Mouse (Mus musculus) megakaryocyte, embryonic 14.5 days (primary cell): ENCODE results near the gene Sulf2. TPM values are rescaled to one million over a fixed set of nuclear protein-coding genes. Genes with fewer than 3 reads are reported as not detected.

ENCODE experiments used
- H3K27me3 ChIP-seq: replicated peaks from 2 replicates; pipeline ENCODE3; 2012; ENCODE audit warnings: inconsistent platforms
- H3K36me3 ChIP-seq: replicated peaks from 2 replicates; pipeline ENCODE3; 2012; ENCODE audit warnings: low read length, inconsistent platforms, mixed read lengths
- H3K4me1 ChIP-seq: 2 replicates; pipeline ENCODE4 v1.6.1; 2012; ENCODE audit warnings: inconsistent platforms
- H3K4me3 ChIP-seq: replicated peaks from 2 replicates; pipeline ENCODE3; 2012; ENCODE audit warnings: moderate library complexity, mild to moderate bottlenecking, inconsistent platforms
- H3K9me3 ChIP-seq: 2 replicates; pipeline ENCODE4 v1.6.1; 2012; ENCODE audit warnings: inconsistent platforms
- FLI1 ChIP-seq: IDR thresholded peaks from 2 replicates; pipeline ENCODE4 v1.6.1; 2012; ENCODE audit warnings: low read length, inconsistent platforms, mixed read lengths
- GATA1 ChIP-seq: IDR thresholded peaks from 3 replicates; pipeline ENCODE4 v1.6.1; 2012; ENCODE audit warnings: mixed read lengths, low read length, inconsistent platforms, borderline replicate concordance
- polyA plus RNA-seq: library from polyadenylated mRNA; stranded (reverse); fragments of >175 nt; gene quantifications from 2 replicates; pipeline ENCODE4 v1.2.3, GENCODE M21; 2012; ENCODE audit warnings: low replicate concordance; ENCODE audit not compliant: insufficient read depth

The Sulf2 gene
- polyA plus RNA-seq, 1 experiment: 4.8 TPM

- Histone ChIP-seq H3K36me3 (no peaks in the 10 kb centered on the region), H3K9me3 (no peaks in the 10 kb centered on the region), H3K4me1 (peaks cover 47% of the 10 kb centered on the region), H3K4me3 (no peak overlapping the region), H3K27me3 (peaks cover 47% of the 10 kb centered on the region)
- TF ChIP-seq FLI1: no peak
- TF ChIP-seq GATA1: no peak
Measured at GRCm38 (mm10) chr2:166082661-166083060, 72.8 kb downstream of the Sulf2 start.

- no peaks in the 10 kb centered on the region for H3K9me3 ChIP-seq
- no peak for TF ChIP-seq FLI1
- no peak for TF ChIP-seq GATA1
Measured at GRCm38 (mm10) chr2:166082193-166082592, 73.3 kb downstream of the Sulf2 start.

GRCm38 (mm10) chr2:166080967-166081750, 74.3 kb downstream of the Sulf2 start:
- Histone ChIP-seq H3K9me3 (no peaks in the 10 kb centered on the region), H3K4me3 (peak overlapping the region; percentile 84), H3K36me3 (no peaks in the 10 kb centered on the region), H3K27me3 (peaks cover 50% of the 10 kb centered on the region), H3K4me1 (peaks cover 56% of the 10 kb centered on the region)
- TF ChIP-seq FLI1: no peak

More at GRCm38 (mm10) chr2:166082193-166082592, 73.3 kb downstream of the Sulf2 start:
- H3K4me3 ChIP-seq: no peak overlapping the region
- peaks cover 50% of the 10 kb centered on the region for H3K4me1 ChIP-seq
- peaks cover 50% of the 10 kb centered on the region for H3K27me3 ChIP-seq
- no peaks in the 10 kb centered on the region for H3K36me3 ChIP-seq

- peaks cover 60% of the 10 kb centered on the region for H3K4me1 ChIP-seq
- TF ChIP-seq FLI1 (no peak), GATA1 (no peak)
- no peaks in the 10 kb centered on the region for H3K36me3 ChIP-seq
- H3K27me3 ChIP-seq: peaks cover 44% of the 10 kb centered on the region
- H3K4me3 ChIP-seq: peak overlapping the region; percentile 84
- H3K9me3 ChIP-seq: no peaks in the 10 kb centered on the region
Measured at GRCm38 (mm10) chr2:166079961-166080885, 75.2 kb downstream of the Sulf2 start.

- TF ChIP-seq FLI1: no peak
- no peak for TF ChIP-seq GATA1
- Histone ChIP-seq H3K27me3 (peaks cover 43% of the 10 kb centered on the region), H3K36me3 (peaks cover 3% of the 10 kb centered on the region), H3K9me3 (no peaks in the 10 kb centered on the region), H3K4me1 (peaks cover 70% of the 10 kb centered on the region), H3K4me3 (peak overlapping the region; percentile 62)
Measured at GRCm38 (mm10) chr2:166079231-166079630, 76.2 kb downstream of the Sulf2 start.

- peaks cover 26% of the 10 kb centered on the region for H3K27me3 ChIP-seq
- H3K4me1 ChIP-seq: peaks cover 77% of the 10 kb centered on the region
- TF ChIP-seq FLI1: no peak
- TF ChIP-seq GATA1: no peak
- no peaks in the 10 kb centered on the region for H3K9me3 ChIP-seq
- peaks cover 18% of the 10 kb centered on the region for H3K36me3 ChIP-seq
- no peak overlapping the region for H3K4me3 ChIP-seq
Measured at GRCm38 (mm10) chr2:166077371-166077770, 78.1 kb downstream of the Sulf2 start.

GRCm38 (mm10) chr2:166074322-166074721, 81.1 kb downstream of the Sulf2 start:
- H3K27me3 ChIP-seq: peaks cover 25% of the 10 kb centered on the region
- peaks cover 56% of the 10 kb centered on the region for H3K4me1 ChIP-seq
- H3K4me3 ChIP-seq: no peak overlapping the region
- peaks cover 49% of the 10 kb centered on the region for H3K36me3 ChIP-seq
- TF ChIP-seq FLI1 (no peak), GATA1 (no peak)
- no peaks in the 10 kb centered on the region for H3K9me3 ChIP-seq

- no peak for TF ChIP-seq FLI1
- TF ChIP-seq GATA1: no peak
- no peak overlapping the region for H3K4me3 ChIP-seq
- H3K27me3 ChIP-seq: peaks cover 14% of the 10 kb centered on the region
- H3K4me1 ChIP-seq: peaks cover 47% of the 10 kb centered on the region
- H3K9me3 ChIP-seq: no peaks in the 10 kb centered on the region
- H3K36me3 ChIP-seq: peaks cover 61% of the 10 kb centered on the region
Measured at GRCm38 (mm10) chr2:166073082-166073481, 82.4 kb downstream of the Sulf2 start.

GRCm38 (mm10) chr2:166071889-166072288, 83.6 kb downstream of the Sulf2 start:
- Histone ChIP-seq H3K27me3 (peaks cover 8% of the 10 kb centered on the region), H3K4me1 (peaks cover 41% of the 10 kb centered on the region), H3K36me3 (peaks cover 73% of the 10 kb centered on the region), H3K9me3 (no peaks in the 10 kb centered on the region), H3K4me3 (no peak overlapping the region)
- TF ChIP-seq GATA1 (no peak), FLI1 (no peak)

- peaks cover 77% of the 10 kb centered on the region for H3K36me3 ChIP-seq
- TF ChIP-seq FLI1: no peak
- no peak for TF ChIP-seq GATA1
- H3K9me3 ChIP-seq: no peaks in the 10 kb centered on the region
Measured at GRCm38 (mm10) chr2:166071481-166071880, 84.0 kb downstream of the Sulf2 start.

More at GRCm38 (mm10) chr2:166071481-166071880, 84.0 kb downstream of the Sulf2 start:
- Histone ChIP-seq H3K4me3 (no peak overlapping the region), H3K27me3 (peaks cover 4% of the 10 kb centered on the region), H3K4me1 (peaks cover 37% of the 10 kb centered on the region)
